Mouse (Mus musculus) forebrain, postnatal 0 days (tissue): ENCODE results near the gene Dph5. TPM values are rescaled to one million over a fixed set of nuclear protein-coding genes. Genes with fewer than 3 reads are reported as not detected.
A peak's percentile ranks its signal among the peaks of the same experiment; 100 is the strongest.

ENCODE experiments used
- ATAC-seq: fragments of 200-750 bp; cut with Nextera tagmentation; 2 replicates; pipeline ENCODE4 v1.8.0; 2017; ENCODE audit warnings: mild to moderate bottlenecking, moderate library complexity
- DNase-seq: peaks from one replicate; pipeline ENCODE4 v3.0.0-alpha.2; 2015
- H3K27ac ChIP-seq: fragments of 300-500 bp; sonication (generic); 2 replicates; pipeline ENCODE4 v1.5.1; 2014; ENCODE audit warnings: low read depth, mild to moderate bottlenecking, antibody characterized with exemption, low read length, moderate library complexity, mixed read lengths
- H3K27me3 ChIP-seq: fragments of 300-500 bp; sonication (generic); 2 replicates; pipeline ENCODE4 v1.6.1; 2014; ENCODE audit warnings: mild to moderate bottlenecking, low read length, mixed read lengths; ENCODE audit not compliant: insufficient read depth
- H3K36me3 ChIP-seq: fragments of 300-500 bp; sonication (generic); 2 replicates; pipeline ENCODE4 v1.6.1; 2014; ENCODE audit warnings: mild to moderate bottlenecking, moderate library complexity; ENCODE audit not compliant: insufficient read depth
- H3K4me1 ChIP-seq: fragments of 300-500 bp; sonication (generic); 2 replicates; pipeline ENCODE4 v1.6.1; 2014; ENCODE audit warnings: antibody characterized with exemption; ENCODE audit not compliant: insufficient read depth
- H3K4me2 ChIP-seq: fragments of 300-500 bp; sonication (generic); 2 replicates; pipeline ENCODE4 v1.6.1; 2014; ENCODE audit warnings: low read depth, mild to moderate bottlenecking, moderate library complexity
- H3K4me3 ChIP-seq: fragments of 300-500 bp; sonication (generic); 2 replicates; pipeline ENCODE4 v1.5.1; 2014; ENCODE audit warnings: low read depth, low read length, mixed read lengths
- H3K9ac ChIP-seq: fragments of 300-500 bp; sonication (generic); 2 replicates; pipeline ENCODE4 v1.6.1; 2014; ENCODE audit warnings: mild to moderate bottlenecking
- H3K9me3 ChIP-seq: fragments of 300-500 bp; sonication (generic); 2 replicates; pipeline ENCODE4 v1.6.1; 2016; ENCODE audit warnings: low read length
- CTCF ChIP-seq: sonication (generic); IDR thresholded peaks from 2 replicates; pipeline ENCODE4 v1.5.1; 2016; ENCODE audit warnings: antibody characterized with exemption, control low read depth, low read depth
- WGBS: fragments of 180-500 bp; shearing (Covaris S2); extraction: QIAGEN DNeasy Blood & Tissue Kit; methylation state at CpG from one replicate; pipeline ENCODE4 v1.1.7; 2014; 5-methylcytosine and 5-hydroxymethylcytosine counted together
- polyA plus RNA-seq: library from polyadenylated mRNA; unstranded; fragments of >200 nt; fragmentation: Nextera tagmentation; extraction: Ambion mirVana; gene quantifications from 2 replicates; pipeline ENCODE4 v1.2.1, GENCODE M21; 2015
- total RNA-seq: library from RNA; depleted of rRNA; stranded (reverse); fragments of >200 nt; gene quantifications from 2 replicates; pipeline ENCODE4 v1.2.3, GENCODE M21; 2014; rRNA removed

The Dph5 gene
- total RNA-seq: 16.8 and 20.0 TPM in 2 replicates
- polyA plus RNA-seq: 19.4 and 20.1 TPM in 2 replicates

- H3K9ac ChIP-seq: peak within 1 kb of the TSS; percentile 64
Observed at GRCm38 (mm10) chr3:115887427-115888309, at the start of gene Dph5. Gene Dph5 (plus strand): TSS chr3:115887837.

GRCm38 (mm10) chr3:115844566-115844965, 43.1 kb upstream of the Dph5 start:
- H3K27ac ChIP-seq: 0 out of 2 replicates have a peak overlapping the region, but pooled peaks have one; percentile 15
- H3K9me3 ChIP-seq: no peaks in the 10 kb centered on the region
- no peak for TF ChIP-seq CTCF
- H3K27me3 ChIP-seq: no peaks in the 10 kb centered on the region
- peak; percentile 27 for DNase-seq
- no peak for ATAC-seq
- no peaks in the 10 kb centered on the region for H3K36me3 ChIP-seq
- H3K4me3 ChIP-seq: no peak overlapping the region
- no peaks in the 10 kb centered on the region for H3K4me1 ChIP-seq
- H3K9ac ChIP-seq: no peak overlapping the region
- 23% methylated on average over 3 of the region's 3 CpGs for WGBS
- no peak overlapping the region for H3K4me2 ChIP-seq

More at GRCm38 (mm10) chr3:115887427-115888309, at the start of gene Dph5:
- 0 out of 2 replicates have a peak, but pooled peaks cover 3% of the 10 kb centered on the region for H3K4me1 ChIP-seq
- peak; percentile 98 for ATAC-seq
- H3K4me2 ChIP-seq: peak within 1 kb of the TSS; percentile 60
- WGBS: 2% methylated on average over 40 of the region's 40 CpGs
- peak within 1 kb of the TSS; percentile 54 for H3K4me3 ChIP-seq
- DNase-seq: peak; percentile 95
- no peaks in the 10 kb centered on the region for H3K9me3 ChIP-seq
- H3K36me3 ChIP-seq: no peaks in the 10 kb centered on the region
- no peak; the same call in 1 of the 2 replicates for TF ChIP-seq CTCF
- H3K27ac ChIP-seq: peak within 1 kb of the TSS; percentile 75
- H3K27me3 ChIP-seq: no peaks in the 10 kb centered on the region

- no peak for TF ChIP-seq CTCF
- no peaks in the 10 kb centered on the region for H3K4me1 ChIP-seq
- no peaks in the 10 kb centered on the region for H3K27me3 ChIP-seq
- DNase-seq (no peak), ATAC-seq (no peak)
- no peaks in the 10 kb centered on the region for H3K9me3 ChIP-seq
- H3K36me3 ChIP-seq: no peaks in the 10 kb centered on the region
- no peak overlapping the region for H3K9ac ChIP-seq
- no peak overlapping the region for H3K4me2 ChIP-seq
- 0 out of 2 replicates have a peak overlapping the region, but pooled peaks have one; percentile 15 for H3K27ac ChIP-seq
- no peak overlapping the region for H3K4me3 ChIP-seq
- WGBS: 30% methylated on average over 5 of the region's 5 CpGs
Observed at GRCm38 (mm10) chr3:115845032-115845618, 42.5 kb upstream of the Dph5 start.

- 16% methylated on average over 1 of the region's 1 CpGs for WGBS
- peak; percentile 54 for ATAC-seq
- H3K4me1 ChIP-seq: no peaks in the 10 kb centered on the region
- H3K9ac ChIP-seq: no peak overlapping the region
- no peaks in the 10 kb centered on the region for H3K9me3 ChIP-seq
- H3K27me3 ChIP-seq: no peaks in the 10 kb centered on the region
- no peak overlapping the region for H3K4me2 ChIP-seq
- no peak for DNase-seq
- no peak overlapping the region for H3K27ac ChIP-seq
- no peak for TF ChIP-seq CTCF
- no peak overlapping the region for H3K4me3 ChIP-seq
- H3K36me3 ChIP-seq: no peaks in the 10 kb centered on the region
Observed at GRCm38 (mm10) chr3:115845724-115846123, 41.9 kb upstream of the Dph5 start.

GRCm38 (mm10) chr3:115846153-115846552, 41.5 kb upstream of the Dph5 start:
- no peak for TF ChIP-seq CTCF
- Histone ChIP-seq H3K9me3 (no peaks in the 10 kb centered on the region), H3K4me1 (no peaks in the 10 kb centered on the region), H3K4me2 (no peak overlapping the region), H3K36me3 (no peaks in the 10 kb centered on the region), H3K4me3 (no peak overlapping the region), H3K27ac (no peak overlapping the region), H3K9ac (no peak overlapping the region), H3K27me3 (no peaks in the 10 kb centered on the region)
- DNase-seq: no peak
- WGBS: 73% methylated on average over 5 of the region's 5 CpGs
- no peak for ATAC-seq

GRCm38 (mm10) chr3:115848686-115849480, 38.8 kb upstream of the Dph5 start:
- no peak for TF ChIP-seq CTCF
- no peak overlapping the region for H3K4me3 ChIP-seq
- no peak overlapping the region for H3K9ac ChIP-seq
- no peak overlapping the region for H3K27ac ChIP-seq
- no peaks in the 10 kb centered on the region for H3K27me3 ChIP-seq
- no peaks in the 10 kb centered on the region for H3K4me1 ChIP-seq
- no peaks in the 10 kb centered on the region for H3K36me3 ChIP-seq
- 93% methylated on average over 11 of the region's 11 CpGs for whole genome bisulfite sequencing
- DNase-seq (no peak), ATAC-seq (no peak)
- H3K9me3 ChIP-seq: no peaks in the 10 kb centered on the region
- no peak overlapping the region for H3K4me2 ChIP-seq
